Mouse (Mus musculus): Measurements from ENCODE around the gene Edc3. TPM values are rescaled to one million over a fixed set of nuclear protein-coding genes. Genes with fewer than 3 reads are reported as not detected.
A peak's percentile ranks its signal among the peaks of the same experiment; 100 is the strongest.

The Edc3 gene
- polyA plus RNA-seq, 1 experiment from 2014 or later, result 25.1 TPM

GRCm38 (mm10) chr9:57739863-57740262 is 31.5 kb downstream of the Edc3 start:
- no peaks in the 10 kb centered on the region for H3K36me3 ChIP-seq (ENCODE audit: control insufficient read depth, insufficient read depth, low read length)
- H3K27ac ChIP-seq (ENCODE audit: low read depth, low read length), result no peak overlapping the region
- ATAC-seq (replicated peaks; ENCODE audit: low FRiP score) (no peak), DNase-seq (ENCODE audit: low spot score) (peak; percentile 35)
- H3K4me1 ChIP-seq (replicated peaks; ENCODE audit: control insufficient read depth, insufficient read depth, low read length), result no peaks in the 10 kb centered on the region
- H3K9ac ChIP-seq (ENCODE audit: low read length), result no peak overlapping the region
- H3K9me3 ChIP-seq (ENCODE audit: control insufficient read depth, low read length), result no peaks in the 10 kb centered on the region
- no peak overlapping the region for H3K4me3 ChIP-seq (ENCODE audit: low read depth, low read length)
- 92% methylated on average over 5 of the region's 5 CpGs for WGBS
- no peak overlapping the region for H3K4me2 ChIP-seq (ENCODE audit: low read depth, low read length, severe bottlenecking)
- H3K27me3 ChIP-seq (ENCODE audit: control insufficient read depth, insufficient read depth, low read length), result no peaks in the 10 kb centered on the region

DNA sequence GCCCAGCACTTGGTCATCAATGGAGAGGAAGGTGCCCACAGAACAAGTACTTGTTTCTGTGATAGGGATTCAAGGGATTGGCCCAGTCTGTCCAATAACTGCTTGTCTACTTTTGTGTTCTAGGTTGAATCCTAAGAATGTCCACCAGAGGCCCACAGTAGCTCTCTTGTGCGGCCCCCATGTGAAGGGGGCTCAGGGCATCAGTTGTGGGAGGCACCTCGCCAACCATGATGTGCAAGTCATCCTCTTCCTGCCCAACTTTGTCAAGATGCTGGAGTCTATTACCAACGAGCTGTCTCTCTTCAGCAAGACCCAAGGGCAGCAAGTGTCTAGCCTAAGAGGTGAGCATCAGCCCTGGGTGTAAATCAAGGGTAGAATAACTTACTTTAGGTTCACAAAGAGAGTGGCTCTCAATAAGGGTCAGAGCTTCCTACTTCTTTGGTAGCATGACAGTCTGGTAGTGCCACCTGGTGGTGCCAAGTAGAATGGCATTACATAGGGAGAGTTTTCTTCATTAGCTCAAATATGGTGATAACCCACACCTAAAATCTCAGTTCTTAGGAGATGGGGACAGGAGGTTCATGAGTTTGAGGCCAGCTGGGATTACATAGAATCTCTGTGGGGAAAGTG is 36.2 kb downstream of the Edc3 start:
- Histone ChIP-seq H3K9me3 (ENCODE audit: control insufficient read depth, low read length) (no peaks in the 10 kb centered on the region), H3K36me3 (ENCODE audit: control insufficient read depth, insufficient read depth, low read length) (peaks cover 11% of the 10 kb centered on the region; the same call in 1 of the 2 replicates), H3K4me1 (replicated peaks; ENCODE audit: control insufficient read depth, insufficient read depth, low read length) (no peaks in the 10 kb centered on the region), H3K9ac (ENCODE audit: low read length) (no peak overlapping the region), H3K27me3 (ENCODE audit: control insufficient read depth, insufficient read depth, low read length) (no peaks in the 10 kb centered on the region), H3K4me3 (ENCODE audit: low read depth, low read length) (no peak overlapping the region), H3K27ac (ENCODE audit: low read depth, low read length) (no peak overlapping the region), H3K4me2 (ENCODE audit: low read depth, low read length, severe bottlenecking) (no peak overlapping the region)
- WGBS, result 75% methylated on average over 3 of the region's 3 CpGs
- ATAC-seq (replicated peaks; ENCODE audit: low FRiP score) (no peak), DNase-seq (ENCODE audit: low spot score) (peak; percentile 53)

DNA sequence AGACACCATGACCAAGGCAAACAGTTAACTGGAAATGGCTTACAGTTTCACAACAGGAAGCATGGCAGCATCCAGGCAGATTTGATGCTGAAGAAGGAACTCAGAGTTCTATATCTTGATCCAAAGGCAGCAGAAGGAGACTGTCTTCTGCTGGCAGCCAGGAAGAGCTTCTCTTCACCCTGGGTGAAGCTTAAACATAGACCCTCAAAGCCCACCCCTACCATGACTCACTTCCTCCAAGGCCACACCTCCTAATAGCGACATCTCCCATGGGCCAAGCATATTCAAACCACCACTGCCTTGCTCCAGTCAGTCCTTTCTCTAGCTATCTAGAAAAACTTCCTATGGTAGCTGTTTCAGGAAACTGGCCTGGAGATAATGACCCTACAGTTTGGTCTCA is 38.7 kb downstream of the Edc3 start:
- no peak for ATAC-seq (replicated peaks; ENCODE audit: low FRiP score)
- peaks cover 12% of the 10 kb centered on the region; the same call in 1 of the 2 replicates for H3K36me3 ChIP-seq (ENCODE audit: control insufficient read depth, insufficient read depth, low read length)
- no peaks in the 10 kb centered on the region for H3K27me3 ChIP-seq (ENCODE audit: control insufficient read depth, insufficient read depth, low read length)
- no peak overlapping the region for H3K4me2 ChIP-seq (ENCODE audit: low read depth, low read length, severe bottlenecking)
- H3K9ac ChIP-seq (ENCODE audit: low read length), result no peak overlapping the region
- no peak overlapping the region for H3K4me3 ChIP-seq (ENCODE audit: low read depth, low read length)
- H3K4me1 ChIP-seq (replicated peaks; ENCODE audit: control insufficient read depth, insufficient read depth, low read length), result no peaks in the 10 kb centered on the region
- no peak overlapping the region for H3K27ac ChIP-seq (ENCODE audit: low read depth, low read length)
- 84% methylated on average over 1 of the region's 1 CpGs for WGBS
- no peaks in the 10 kb centered on the region for H3K9me3 ChIP-seq (ENCODE audit: control insufficient read depth, low read length)
- DNase-seq (ENCODE audit: low spot score), result peak; percentile 9

- 93% methylated on average over 6 of the region's 6 CpGs for WGBS
- ATAC-seq (replicated peaks; ENCODE audit: low FRiP score) (no peak), DNase-seq (ENCODE audit: low spot score) (peak; percentile 43)
- Histone ChIP-seq H3K4me2 (ENCODE audit: low read depth, low read length, severe bottlenecking) (no peak overlapping the region), H3K9me3 (ENCODE audit: control insufficient read depth, low read length) (no peaks in the 10 kb centered on the region), H3K27ac (ENCODE audit: low read depth, low read length) (no peak overlapping the region), H3K9ac (ENCODE audit: low read length) (no peak overlapping the region), H3K4me3 (ENCODE audit: low read depth, low read length) (no peak overlapping the region), H3K4me1 (replicated peaks; ENCODE audit: control insufficient read depth, insufficient read depth, low read length) (no peaks in the 10 kb centered on the region), H3K36me3 (ENCODE audit: control insufficient read depth, insufficient read depth, low read length) (peaks cover 15% of the 10 kb centered on the region; the same call in 1 of the 2 replicates), H3K27me3 (ENCODE audit: control insufficient read depth, insufficient read depth, low read length) (no peaks in the 10 kb centered on the region)
These were observed 39.8 kb downstream of the Edc3 start for GRCm38 (mm10) chr9:57748137-57748536.

GRCm38 (mm10) chr9:57748831-57749230 is 40.5 kb downstream of the Edc3 start:
- DNase-seq (ENCODE audit: low spot score), result peak; percentile 35
- Histone ChIP-seq H3K27me3 (ENCODE audit: control insufficient read depth, insufficient read depth, low read length) (no peaks in the 10 kb centered on the region), H3K9me3 (ENCODE audit: control insufficient read depth, low read length) (no peaks in the 10 kb centered on the region), H3K4me3 (ENCODE audit: low read depth, low read length) (no peak overlapping the region), H3K9ac (ENCODE audit: low read length) (no peak overlapping the region), H3K4me1 (replicated peaks; ENCODE audit: control insufficient read depth, insufficient read depth, low read length) (no peaks in the 10 kb centered on the region), H3K4me2 (ENCODE audit: low read depth, low read length, severe bottlenecking) (no peak overlapping the region), H3K27ac (ENCODE audit: low read depth, low read length) (no peak overlapping the region), H3K36me3 (ENCODE audit: control insufficient read depth, insufficient read depth, low read length) (peaks cover 21% of the 10 kb centered on the region)
- no peak for ATAC-seq (replicated peaks; ENCODE audit: low FRiP score)
- WGBS, result 81% methylated on average over 1 of the region's 1 CpGs

DNA sequence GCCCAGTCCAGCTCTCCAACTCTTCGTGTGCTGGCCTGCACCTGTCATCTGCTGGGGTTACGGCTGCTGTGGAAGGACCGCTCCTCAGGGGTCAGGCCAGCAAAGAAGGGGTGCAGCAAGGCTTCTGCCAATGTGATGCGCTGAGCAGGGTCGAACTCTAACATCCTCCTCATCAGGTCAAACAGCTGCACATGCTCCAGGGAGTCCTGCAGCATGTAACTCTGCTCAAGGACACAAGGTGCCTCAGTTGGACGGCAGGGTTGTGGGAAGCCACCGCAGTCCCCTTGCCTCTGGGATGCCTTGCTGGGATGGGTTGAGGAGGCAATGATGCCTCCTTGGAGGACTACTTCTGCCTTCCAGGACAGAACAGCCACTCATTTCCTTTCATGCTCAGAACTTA is 42.6 kb downstream of the Edc3 start:
- no peak for DNase-seq (ENCODE audit: low spot score)
- H3K27ac ChIP-seq (ENCODE audit: low read depth, low read length), result no peak overlapping the region
- no peak overlapping the region for H3K4me3 ChIP-seq (ENCODE audit: low read depth, low read length)
- no peaks in the 10 kb centered on the region for H3K27me3 ChIP-seq (ENCODE audit: control insufficient read depth, insufficient read depth, low read length)
- no peaks in the 10 kb centered on the region for H3K9me3 ChIP-seq (ENCODE audit: control insufficient read depth, low read length)
- no peak for ATAC-seq (replicated peaks; ENCODE audit: low FRiP score)
- peaks cover 35% of the 10 kb centered on the region for H3K36me3 ChIP-seq (ENCODE audit: control insufficient read depth, insufficient read depth, low read length)
- no peak overlapping the region for H3K9ac ChIP-seq (ENCODE audit: low read length)
- H3K4me1 ChIP-seq (replicated peaks; ENCODE audit: control insufficient read depth, insufficient read depth, low read length), result no peaks in the 10 kb centered on the region
- 88% methylated on average over 7 of the region's 7 CpGs for WGBS
- no peak overlapping the region for H3K4me2 ChIP-seq (ENCODE audit: low read depth, low read length, severe bottlenecking)

GRCm38 (mm10) chr9:57757578-57757977 is 49.2 kb downstream of the Edc3 start:
- H3K4me1 ChIP-seq (replicated peaks; ENCODE audit: control insufficient read depth, insufficient read depth, low read length), result 0 out of 2 replicates have a peak, but pooled peaks cover 2% of the 10 kb centered on the region
- H3K9ac ChIP-seq (ENCODE audit: low read length), result no peak overlapping the region
- H3K27me3 ChIP-seq (ENCODE audit: control insufficient read depth, insufficient read depth, low read length), result no peaks in the 10 kb centered on the region
- ATAC-seq (replicated peaks; ENCODE audit: low FRiP score), result no peak
- H3K4me2 ChIP-seq (ENCODE audit: low read depth, low read length, severe bottlenecking), result no peak overlapping the region
- H3K9me3 ChIP-seq (ENCODE audit: control insufficient read depth, low read length), result no peaks in the 10 kb centered on the region
- no peak overlapping the region for H3K4me3 ChIP-seq (ENCODE audit: low read depth, low read length)
- H3K36me3 ChIP-seq (ENCODE audit: control insufficient read depth, insufficient read depth, low read length), result peaks cover 51% of the 10 kb centered on the region
- 84% methylated on average over 3 of the region's 3 CpGs for WGBS
- no peak for DNase-seq (ENCODE audit: low spot score)
- no peak overlapping the region for H3K27ac ChIP-seq (ENCODE audit: low read depth, low read length)

- WGBS, result 93% methylated on average over 22 of the region's 22 CpGs
- Histone ChIP-seq H3K9me3 (ENCODE audit: control insufficient read depth, low read length) (no peaks in the 10 kb centered on the region), H3K36me3 (ENCODE audit: control insufficient read depth, insufficient read depth, low read length) (peaks cover 44% of the 10 kb centered on the region), H3K9ac (ENCODE audit: low read length) (no peak overlapping the region), H3K4me3 (ENCODE audit: low read depth, low read length) (no peak overlapping the region), H3K4me1 (replicated peaks; ENCODE audit: control insufficient read depth, insufficient read depth, low read length) (peaks cover 9% of the 10 kb centered on the region; the same call in 1 of the 2 replicates), H3K4me2 (ENCODE audit: low read depth, low read length, severe bottlenecking) (no peak overlapping the region), H3K27me3 (ENCODE audit: control insufficient read depth, insufficient read depth, low read length) (no peaks in the 10 kb centered on the region), H3K27ac (ENCODE audit: low read depth, low read length) (no peak overlapping the region)
- DNase-seq (ENCODE audit: low spot score) (peak; percentile 64), ATAC-seq (replicated peaks; ENCODE audit: low FRiP score) (no peak)
These were observed 50.2 kb downstream of the Edc3 start for GRCm38 (mm10) chr9:57758528-57758927.

DNA sequence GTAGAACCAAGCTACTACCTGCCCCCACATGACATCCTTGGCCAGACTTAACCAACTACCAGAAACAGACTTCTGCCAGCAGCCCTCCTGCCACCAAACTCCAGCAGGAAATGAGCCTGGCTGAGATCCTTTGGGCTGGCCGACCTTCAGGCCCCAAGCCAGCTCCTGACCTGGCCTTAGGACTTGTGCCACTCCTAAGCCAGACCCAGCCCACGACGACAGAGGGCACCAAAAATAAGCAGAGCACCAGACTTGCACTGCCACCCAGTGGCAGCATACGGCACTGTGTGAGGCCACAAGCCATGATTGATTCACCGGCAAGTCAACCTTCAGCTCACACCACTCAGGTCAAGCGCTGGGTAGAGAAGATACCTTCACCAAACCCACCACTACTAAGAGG is 50.9 kb downstream of the Edc3 start:
- Histone ChIP-seq H3K27me3 (ENCODE audit: control insufficient read depth, insufficient read depth, low read length) (no peaks in the 10 kb centered on the region), H3K4me2 (ENCODE audit: low read depth, low read length, severe bottlenecking) (no peak overlapping the region), H3K27ac (ENCODE audit: low read depth, low read length) (no peak overlapping the region), H3K4me3 (ENCODE audit: low read depth, low read length) (no peak overlapping the region), H3K4me1 (replicated peaks; ENCODE audit: control insufficient read depth, insufficient read depth, low read length) (peaks cover 14% of the 10 kb centered on the region; the same call in 1 of the 2 replicates), H3K36me3 (ENCODE audit: control insufficient read depth, insufficient read depth, low read length) (peaks cover 38% of the 10 kb centered on the region), H3K9me3 (ENCODE audit: control insufficient read depth, low read length) (no peaks in the 10 kb centered on the region), H3K9ac (ENCODE audit: low read length) (no peak overlapping the region)
- DNase-seq (ENCODE audit: low spot score) (peak; percentile 72), ATAC-seq (replicated peaks; ENCODE audit: low FRiP score) (0 out of 2 replicates have a peak, but pooled peaks have one; percentile 11)
- 31% methylated on average over 6 of the region's 6 CpGs for WGBS

Data from forebrain, embryonic 11.5 days (tissue).